Mouse (Mus musculus) embryonic fibroblast, embryonic 13.5 days (primary cell): Measurements from ENCODE around the gene Mgat3. TPM values are rescaled to one million over a fixed set of nuclear protein-coding genes. Genes with fewer than 3 reads are reported as not detected.

Experiments used
- H3K27ac ChIP-seq: 2 replicates; pipeline ENCODE4 v1.5.1; 2012; ENCODE audit warnings: low read length, control low read depth, inconsistent platforms; ENCODE audit not compliant: insufficient read depth
- H3K4me1 ChIP-seq: 2 replicates; pipeline ENCODE4 v1.6.1; 2011; ENCODE audit warnings: low read length; ENCODE audit not compliant: control insufficient read depth, insufficient read depth
- H3K4me3 ChIP-seq: 2 replicates; pipeline ENCODE4 v1.5.1; 2011; ENCODE audit warnings: mild to moderate bottlenecking, control low read depth, low read length; ENCODE audit not compliant: insufficient read depth
- CTCF ChIP-seq: IDR thresholded peaks from 2 replicates; pipeline ENCODE4 v1.5.1; 2011; ENCODE audit warnings: mild to moderate bottlenecking, control low read depth, low read length, moderate library complexity, borderline replicate concordance; ENCODE audit not compliant: insufficient read depth
- POLR2A ChIP-seq: IDR thresholded peaks from 2 replicates; pipeline ENCODE4 v1.6.1; 2011; ENCODE audit warnings: low read depth, mild to moderate bottlenecking, control low read depth, low read length, moderate library complexity
- polyA plus RNA-seq: library from polyadenylated mRNA; stranded (reverse); fragments of >200 nt; gene quantifications from 2 replicates; pipeline ENCODE4 v1.2.4, GENCODE M21; 2011; ENCODE audit warnings: low read depth; ENCODE audit not compliant: missing spikeins, insufficient read length

Mgat3 gene
- polyA plus RNA-seq, 1 experiment = 12.4 TPM

GRCm38 (mm10) chr15:80233053-80233452, 59.5 kb downstream of the Mgat3 start:
- Histone ChIP-seq H3K4me1 (no peaks in the 10 kb centered on the region), H3K4me3 (no peak overlapping the region), H3K27ac (no peak overlapping the region)
- no peak for TF ChIP-seq CTCF
- TF ChIP-seq POLR2A = no peak

GRCm38 (mm10) chr15:80233733-80234509, 60.4 kb downstream of the Mgat3 start, which contains the start of gene Mief1:
TSS of gene Mief1 (plus strand) at chr15:80234018.
- TF ChIP-seq CTCF (no peak; the same call in 1 of the 2 replicates), POLR2A (peak; percentile 50)
- H3K4me3 ChIP-seq = peak within 1 kb of the TSS; percentile 91
- H3K4me1 ChIP-seq = no peaks in the 10 kb centered on the region
- peak within 1 kb of the TSS; percentile 42 for H3K27ac ChIP-seq

DNA sequence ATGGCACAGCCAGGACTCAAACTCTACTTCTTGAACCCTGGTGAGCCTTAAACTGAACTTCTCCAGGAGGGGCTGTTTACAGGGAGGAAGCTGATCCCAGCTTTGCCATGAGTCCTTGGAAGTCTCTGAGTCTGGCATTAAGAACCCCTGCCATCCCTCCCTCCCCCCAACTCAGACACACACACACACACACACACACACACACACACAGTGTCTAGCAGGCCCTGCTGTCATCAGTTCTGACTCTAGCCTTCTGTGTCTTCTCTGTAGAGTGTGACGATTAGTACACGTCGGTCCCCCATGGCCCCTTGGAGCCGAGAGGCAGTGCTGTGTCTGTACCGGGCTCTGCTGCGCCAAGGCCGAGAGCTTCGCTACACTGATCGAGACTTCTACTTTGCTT, 62.0 kb downstream of the Mgat3 start, which contains the start of gene AC140267.1:
Gene AC140267.1 (plus strand): TSS at position 301 of the 400 bp plus-strand sequence.
- H3K27ac ChIP-seq = no peak within 1 kb of the TSS
- no peaks in the 10 kb centered on the region for H3K4me1 ChIP-seq
- H3K4me3 ChIP-seq = peak within 1 kb of the TSS; percentile 91
- TF ChIP-seq POLR2A = no peak
- TF ChIP-seq CTCF = no peak

DNA sequence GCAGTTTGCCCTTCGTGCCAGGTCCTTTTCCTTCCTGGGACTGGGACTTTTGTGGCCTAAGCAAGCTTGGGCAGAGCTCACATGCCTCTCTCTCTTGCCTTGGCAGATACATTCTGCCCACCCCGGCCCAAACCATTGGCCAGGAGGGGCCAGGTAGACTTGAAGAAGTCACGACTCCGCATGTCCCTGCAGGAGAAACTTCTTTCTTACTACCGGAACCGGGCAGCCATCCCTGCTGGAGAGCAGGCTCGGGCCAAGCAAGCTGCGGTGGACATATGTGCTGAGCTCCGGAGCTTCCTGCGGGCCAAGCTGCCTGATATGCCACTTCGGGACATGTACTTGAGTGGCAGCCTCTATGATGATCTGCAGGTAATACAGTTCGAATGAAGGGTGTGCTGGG, 74.6 kb downstream of the Mgat3 start:
- Histone ChIP-seq H3K4me1 (no peaks in the 10 kb centered on the region), H3K27ac (no peak overlapping the region), H3K4me3 (no peak overlapping the region)
- no peak for TF ChIP-seq CTCF
- TF ChIP-seq POLR2A = no peak

GRCm38 (mm10) chr15:80248596-80248995, 75.1 kb downstream of the Mgat3 start:
- Histone ChIP-seq H3K4me1 (0 out of 2 replicates have a peak, but pooled peaks cover 2% of the 10 kb centered on the region), H3K4me3 (no peak overlapping the region), H3K27ac (no peak overlapping the region)
- TF ChIP-seq POLR2A (no peak), CTCF (no peak)

DNA sequence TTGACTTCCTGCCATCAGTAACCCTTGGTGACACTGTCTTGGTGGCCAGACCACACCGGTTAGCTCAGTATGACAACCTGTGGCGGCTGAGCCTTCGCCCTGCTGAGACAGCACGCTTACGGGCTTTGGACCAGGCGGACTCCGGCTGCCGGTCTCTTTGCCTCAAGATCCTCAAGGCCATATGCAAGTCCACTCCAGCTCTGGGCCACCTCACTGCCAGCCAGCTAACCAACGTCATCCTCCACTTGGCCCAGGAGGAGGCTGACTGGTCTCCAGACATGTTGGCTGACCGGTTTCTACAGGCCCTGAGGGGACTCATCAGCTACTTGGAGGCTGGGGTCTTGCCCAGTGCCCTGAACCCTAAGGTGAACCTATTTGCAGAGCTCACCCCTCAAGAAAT, 76.2 kb downstream of the Mgat3 start:
- TF ChIP-seq CTCF (no peak), POLR2A (no peak)

GRCm38 (mm10) chr15:80250586-80250985, 77.1 kb downstream of the Mgat3 start:
- TF ChIP-seq POLR2A = no peak
- TF ChIP-seq CTCF = no peak
- H3K4me1 ChIP-seq = peaks cover 5% of the 10 kb centered on the region; the same call in 1 of the 2 replicates
- no peak overlapping the region for H3K27ac ChIP-seq
- H3K4me3 ChIP-seq = no peak overlapping the region

More for the DNA sequence above, 76.2 kb downstream of the Mgat3 start:
- Histone ChIP-seq H3K4me1 (peaks cover 5% of the 10 kb centered on the region; the same call in 1 of the 2 replicates), H3K4me3 (no peak overlapping the region), H3K27ac (no peak overlapping the region)

DNA sequence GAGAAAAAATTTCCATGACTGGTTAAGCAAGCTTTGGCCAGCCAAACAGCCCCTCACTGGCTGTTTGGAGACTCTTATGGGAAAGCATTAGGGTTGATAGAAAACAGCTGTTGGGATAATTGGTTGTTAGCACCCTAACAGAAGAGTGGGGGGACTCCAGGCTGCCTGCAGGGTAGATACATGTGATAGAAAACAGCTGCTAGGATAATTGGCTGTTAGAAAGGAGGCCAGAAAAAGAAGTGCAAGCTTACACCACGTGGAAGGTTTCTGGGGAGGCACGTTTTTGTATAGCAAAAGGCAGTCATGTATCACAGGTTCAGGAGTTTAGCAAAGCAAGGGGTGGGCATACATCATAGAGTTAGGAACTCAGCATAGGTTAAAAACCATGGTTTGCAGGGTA, 80.0 kb downstream of the Mgat3 start:
- H3K4me1 ChIP-seq = peaks cover 7% of the 10 kb centered on the region; the same call in 1 of the 2 replicates
- H3K4me3 ChIP-seq = no peak overlapping the region
- H3K27ac ChIP-seq = peak overlapping the region; percentile 94
- TF ChIP-seq CTCF (no peak), POLR2A (no peak)

GRCm38 (mm10) chr15:80254207-80254606, 80.7 kb downstream of the Mgat3 start:
- peaks cover 7% of the 10 kb centered on the region; the same call in 1 of the 2 replicates for H3K4me1 ChIP-seq
- no peak for TF ChIP-seq CTCF
- TF ChIP-seq POLR2A = peak; percentile 56
- peak overlapping the region; percentile 94 for H3K27ac ChIP-seq
- H3K4me3 ChIP-seq = peak overlapping the region; percentile 60
